Mouse (Mus musculus) heart, adult 2 months (tissue): Measurements from ENCODE around the gene Slc17a4. TPM values are rescaled to one million over a fixed set of nuclear protein-coding genes. Genes with fewer than 3 reads are reported as not detected.

Experiments
- DNase-seq, 2 experiments: peaks; one replicate each; pipeline ENCODE4 v3.0.0; 2021
- H3K27ac ChIP-seq: fragments of 200-600 bp; 2 replicates; pipeline ENCODE4 v1.8.1; 2022
- H3K27me3 ChIP-seq: fragments of 200-500 bp; 2 replicates; pipeline ENCODE4 v1.6.1; 2012; ENCODE audit warnings: mild to moderate bottlenecking, low read length, inconsistent platforms, mixed read lengths; ENCODE audit not compliant: control insufficient read depth, insufficient read depth
- H3K36me3 ChIP-seq: fragments of 200-500 bp; 2 replicates; pipeline ENCODE4 v1.6.1; 2012; ENCODE audit warnings: low read length, inconsistent platforms; ENCODE audit not compliant: control insufficient read depth, insufficient read depth
- H3K4me1 ChIP-seq: fragments of 200-500 bp; 2 replicates; pipeline ENCODE4 v1.6.1; 2011; ENCODE audit warnings: low read length; ENCODE audit not compliant: control insufficient read depth, insufficient read depth
- H3K4me3 ChIP-seq: fragments of 200-600 bp; 2 replicates; pipeline ENCODE4 v1.8.1; 2022
- H3K79me2 ChIP-seq: fragments of 200-500 bp; replicated peaks from 2 replicates; pipeline ENCODE4 v1.6.1; 2012; ENCODE audit warnings: mild to moderate bottlenecking, inconsistent platforms, low read length, moderate library complexity, mixed read lengths; ENCODE audit not compliant: control insufficient read depth, insufficient read depth
- H3K9ac ChIP-seq: fragments of 200-500 bp; 2 replicates; pipeline ENCODE4 v1.6.1; 2012; ENCODE audit warnings: low read depth, mild to moderate bottlenecking, control low read depth, inconsistent platforms, low read length, mixed read lengths
- CTCF ChIP-seq: fragments of 200-600 bp; IDR thresholded peaks from 2 replicates; pipeline ENCODE4 v1.8.1; 2022; ENCODE audit warnings: antibody characterized with exemption, mild to moderate bottlenecking, moderate library complexity
- EP300 ChIP-seq: fragments of 200-500 bp; IDR thresholded peaks from 2 replicates; pipeline ENCODE4 v1.6.1; 2011; ENCODE audit warnings: low read depth, low read length, control low read depth; ENCODE audit not compliant: insufficient read depth
- POLR2A ChIP-seq: fragments of 200-500 bp; IDR thresholded peaks from 2 replicates; pipeline ENCODE4 v1.6.1; 2011; ENCODE audit warnings: mild to moderate bottlenecking, low read depth, low read length, control low read depth; ENCODE audit not compliant: insufficient read depth
- WGBS: fragments of 180-500 bp; shearing (Covaris S2); methylation state at CpG from one replicate; pipeline ENCODE4 v1.1.7; 2018; 5-methylcytosine and 5-hydroxymethylcytosine counted together
- intact Hi-C: fragments of 180-260 bp; cut with DNase I; formaldehyde crosslinking; loops from one replicate; pipeline ENCODE4 v1.15.1; 2025
- polyA plus RNA-seq: library from polyadenylated mRNA; depleted of rRNA; stranded (reverse); fragments of >200 nt; gene quantifications from 2 replicates; pipeline ENCODE4 v1.2.3, GENCODE M21; 2012
- total RNA-seq, 2 experiments: library from RNA; stranded (reverse); gene quantifications; 2 replicates each; pipeline ENCODE4 v1.2.3; 2021

Gene Slc17a4
- total and polyA plus RNA-seq, 3 experiments, result not detected

DNA sequence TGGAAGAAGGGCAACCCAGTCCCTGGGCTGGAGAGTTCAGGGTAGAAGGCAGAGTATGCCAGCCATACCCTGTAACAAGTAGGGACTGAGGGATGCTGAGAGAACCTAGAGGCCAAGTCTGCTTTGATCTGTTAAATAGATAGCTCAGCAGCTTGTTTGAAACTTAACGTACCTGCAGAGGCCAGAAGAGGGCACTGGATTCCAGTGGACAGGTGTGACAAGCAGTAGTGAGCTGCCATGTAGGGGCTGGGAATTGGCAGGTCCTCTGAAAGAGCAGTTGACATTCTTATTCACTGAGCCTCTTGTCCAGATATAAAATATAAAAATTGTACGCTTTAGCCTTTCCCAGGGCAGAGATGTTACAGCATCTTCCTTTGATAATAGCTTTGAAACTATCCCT, 28.1 kb upstream of the Slc17a4 start:
- intact Hi-C loops, result no loop called here
- WGBS, result 59% methylated on average over 2 of the region's 2 CpGs
- TF ChIP-seq CTCF (no peak), POLR2A (no peak), EP300 (no peak)
- H3K27ac ChIP-seq, result no peak overlapping the region
- no peaks in the 10 kb centered on the region for H3K36me3 ChIP-seq
- H3K27me3 ChIP-seq, result no peaks in the 10 kb centered on the region
- H3K4me3 ChIP-seq, result no peak overlapping the region
- H3K9ac ChIP-seq, result no peak overlapping the region
- no peaks in the 10 kb centered on the region for H3K4me1 ChIP-seq
- no peaks in the 10 kb centered on the region for H3K79me2 ChIP-seq
- DNase-seq, result no peak

DNA sequence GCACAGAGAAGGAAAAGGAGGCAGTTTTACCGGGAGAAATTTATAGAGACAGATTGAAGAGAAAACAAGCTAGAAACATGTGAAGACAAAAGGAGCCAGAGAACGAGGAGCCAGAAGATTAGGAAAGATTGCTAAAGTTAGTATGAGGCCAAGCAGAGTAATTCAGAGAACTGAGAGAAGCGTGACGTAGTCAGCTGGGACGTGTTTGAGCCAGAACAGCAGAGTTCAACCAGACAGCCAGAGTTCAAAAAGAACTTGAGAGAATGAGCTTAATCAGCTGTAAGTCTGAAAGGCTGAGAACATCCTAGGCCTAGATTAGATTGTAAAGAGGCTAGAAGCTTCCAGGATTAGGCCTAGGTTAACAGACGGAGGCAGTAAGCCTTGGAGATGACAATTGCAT, 25.5 kb upstream of the Slc17a4 start:
- DNase-seq, result peak in 1 of 2 experiments; percentile 17
- no peak overlapping the region for H3K27ac ChIP-seq
- intact Hi-C loops, result no loop called here
- no peaks in the 10 kb centered on the region for H3K4me1 ChIP-seq
- no peaks in the 10 kb centered on the region for H3K79me2 ChIP-seq
- no peaks in the 10 kb centered on the region for H3K36me3 ChIP-seq
- 53% methylated on average over 6 of the region's 6 CpGs for WGBS
- TF ChIP-seq CTCF (no peak), EP300 (no peak)
- H3K9ac ChIP-seq, result no peak overlapping the region
- H3K27me3 ChIP-seq, result no peaks in the 10 kb centered on the region
- H3K4me3 ChIP-seq, result no peak overlapping the region

DNA sequence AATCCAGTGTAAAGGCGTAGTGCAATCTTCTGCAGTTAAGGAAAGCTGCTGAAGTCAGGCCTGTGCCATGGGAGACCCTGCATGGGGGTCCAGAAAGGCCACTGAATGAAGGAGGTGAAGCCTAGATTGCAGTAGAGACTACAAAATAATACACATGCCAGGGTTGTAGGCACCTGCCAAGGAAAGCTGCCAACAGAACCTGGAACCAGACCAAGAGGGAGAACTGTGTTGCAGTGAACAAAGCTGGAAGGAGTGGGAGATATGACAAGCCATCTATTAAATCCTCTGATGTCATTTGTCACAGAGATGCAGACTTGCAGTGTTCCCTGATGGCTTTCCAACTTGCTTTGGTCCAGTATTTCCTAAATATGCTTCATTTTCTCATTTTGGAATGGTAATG, 23.9 kb upstream of the Slc17a4 start:
- intact Hi-C loops, result no loop called here
- Histone ChIP-seq H3K27ac (no peak overlapping the region), H3K4me3 (no peak overlapping the region), H3K36me3 (no peaks in the 10 kb centered on the region), H3K79me2 (no peaks in the 10 kb centered on the region), H3K27me3 (no peaks in the 10 kb centered on the region), H3K9ac (no peak overlapping the region), H3K4me1 (no peaks in the 10 kb centered on the region)
- no peak for TF ChIP-seq CTCF
- TF ChIP-seq POLR2A, result no peak
- TF ChIP-seq EP300, result no peak
- WGBS, result 95% methylated on average over 1 of the region's 1 CpGs
- no peak for DNase-seq

DNA sequence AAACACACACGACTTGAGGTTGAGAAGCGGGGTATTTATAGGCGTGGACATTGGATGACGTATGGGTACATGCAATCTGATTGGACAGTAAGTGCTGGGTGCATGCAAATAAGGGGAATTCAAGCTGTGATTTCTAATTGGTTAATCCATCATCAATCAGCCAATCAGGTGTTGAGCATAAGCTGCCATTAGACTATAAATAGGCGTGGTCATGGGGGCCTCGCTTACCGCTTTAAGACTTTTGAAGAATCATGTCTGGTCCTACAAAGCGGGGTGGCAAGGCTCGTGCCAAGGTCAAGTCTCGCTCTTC, 19.4 kb upstream of the Slc17a4 start, which contains the start of gene Hist1h2aa:
Hist1h2aa (plus strand) TSS at position 252 of the 310 bp plus-strand sequence.
- no peak within 1 kb of the TSS for H3K4me3 ChIP-seq
- no peak for TF ChIP-seq EP300
- TF ChIP-seq CTCF, result no peak
- TF ChIP-seq POLR2A, result no peak
- no peaks in the 10 kb centered on the region for H3K4me1 ChIP-seq
- no peak for DNase-seq
- H3K27ac ChIP-seq, result no peak within 1 kb of the TSS
- WGBS, result 87% methylated on average over 10 of the region's 10 CpGs
- no peak within 1 kb of the TSS for H3K9ac ChIP-seq
- H3K36me3 ChIP-seq, result no peaks in the 10 kb centered on the region
- no peaks in the 10 kb centered on the region for H3K79me2 ChIP-seq
- intact Hi-C loops, result no loop called here
- no peaks in the 10 kb centered on the region for H3K27me3 ChIP-seq

DNA sequence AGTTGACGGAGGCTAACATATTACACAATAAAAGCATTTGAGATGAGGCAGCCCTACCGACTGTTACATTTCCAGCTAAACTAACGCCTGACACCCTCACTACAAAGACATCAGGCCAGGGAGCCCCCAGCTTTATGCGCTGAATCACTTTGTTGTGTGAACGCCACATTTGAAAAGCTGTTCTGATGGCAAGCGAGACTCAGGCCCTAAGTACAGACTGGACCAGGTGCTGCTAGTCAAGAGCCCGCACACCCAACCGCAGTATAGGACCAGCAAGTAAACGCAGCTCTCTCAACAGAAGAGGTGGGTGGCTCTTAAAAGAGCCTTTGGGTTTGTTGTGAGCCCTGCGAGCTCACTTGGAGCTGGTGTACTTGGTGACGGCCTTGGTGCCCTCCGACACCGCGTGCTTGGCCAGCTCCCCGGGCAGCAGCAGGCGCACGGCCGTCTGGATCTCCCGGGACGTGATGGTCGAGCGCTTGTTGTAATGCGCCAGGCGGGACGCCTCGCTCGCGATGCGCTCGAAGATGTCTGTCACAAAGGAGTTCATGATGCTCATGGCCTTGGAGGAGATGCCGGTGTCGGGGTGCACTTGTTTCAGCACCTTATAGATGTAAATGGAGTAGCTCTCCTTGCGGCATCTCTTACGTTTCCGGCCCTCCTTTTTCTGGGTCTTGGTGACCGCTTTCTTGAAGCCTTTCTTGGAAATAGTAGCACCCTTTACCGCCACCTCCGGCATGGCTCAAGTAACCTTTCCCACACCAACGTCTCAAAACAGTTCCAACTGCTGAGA, 18.8 kb upstream of the Slc17a4 start, which contains the start of gene Hist1h2ba:
Hist1h2ba (minus strand) TSS at position 736 of the 790 bp plus-strand sequence.
- no peak for TF ChIP-seq EP300
- no peak for TF ChIP-seq CTCF
- no peak for TF ChIP-seq POLR2A
- intact Hi-C loops, result no loop called here
- no peak within 1 kb of the TSS for H3K9ac ChIP-seq
- H3K4me1 ChIP-seq, result no peaks in the 10 kb centered on the region
- no peak for DNase-seq
- no peak within 1 kb of the TSS for H3K4me3 ChIP-seq
- H3K36me3 ChIP-seq, result no peaks in the 10 kb centered on the region
- WGBS, result 87% methylated on average over 39 of the region's 39 CpGs
- H3K27me3 ChIP-seq, result no peaks in the 10 kb centered on the region
- H3K27ac ChIP-seq, result no peak within 1 kb of the TSS
- H3K79me2 ChIP-seq, result no peaks in the 10 kb centered on the region

DNA sequence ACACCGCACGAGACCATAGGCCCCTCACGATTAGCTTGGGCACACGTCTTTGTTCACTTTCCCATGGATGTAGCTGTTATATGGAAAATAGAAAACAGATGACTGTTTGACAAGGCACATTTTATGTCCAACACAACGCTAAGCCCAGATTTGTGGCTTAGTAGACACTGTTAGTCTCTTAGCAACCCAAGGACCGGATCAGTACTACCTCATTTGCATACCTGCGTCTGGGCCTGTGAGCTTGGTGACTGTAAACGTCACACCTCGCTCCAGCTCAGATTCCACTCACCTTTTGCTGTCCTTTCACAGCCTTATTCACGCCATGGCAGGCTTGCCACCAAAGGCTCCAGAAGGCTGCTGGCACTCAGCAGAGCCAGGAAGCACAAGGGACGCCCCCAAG, 16.1 kb upstream of the Slc17a4 start:
- H3K4me3 ChIP-seq, result no peak overlapping the region
- 73% methylated on average over 11 of the region's 11 CpGs for WGBS
- no peak for DNase-seq
- no peaks in the 10 kb centered on the region for H3K79me2 ChIP-seq
- H3K9ac ChIP-seq, result no peak overlapping the region
- H3K27me3 ChIP-seq, result no peaks in the 10 kb centered on the region
- no peaks in the 10 kb centered on the region for H3K36me3 ChIP-seq
- TF ChIP-seq POLR2A, result no peak
- TF ChIP-seq EP300, result no peak
- TF ChIP-seq CTCF, result no peak
- H3K27ac ChIP-seq, result no peak overlapping the region
- intact Hi-C loops, result no loop called here
- no peaks in the 10 kb centered on the region for H3K4me1 ChIP-seq
